Mouse (Mus musculus): ENCODE measurements around the gene Prom2.

- TF ChIP-seq CTCF (conservative IDR thresholded peaks at IDR 0.05; ENCODE audit: insufficient read depth, insufficient read length, low read depth, low read length) (no peak), POLR2A (IDR thresholded peaks at IDR 0.05; ENCODE audit: low read depth, low read length) (no peak)
Measured at GRCm38 (mm10) chr2:127513244-127513643, 28.0 kb downstream of the Prom2 start.
